Mouse (Mus musculus) ES-Bruce4 (cell line): ENCODE results near the gene Fars2.

Source experiments
- CTCF ChIP-seq: IDR thresholded peaks from one replicate; pipeline ENCODE4 v1.8.1; 2011; ENCODE audit warnings: low read depth, low read length
- EP300 ChIP-seq: IDR thresholded peaks from 2 replicates; pipeline ENCODE4 v1.6.1; 2011; ENCODE audit warnings: low read depth, low read length; ENCODE audit not compliant: insufficient read depth

DNA sequence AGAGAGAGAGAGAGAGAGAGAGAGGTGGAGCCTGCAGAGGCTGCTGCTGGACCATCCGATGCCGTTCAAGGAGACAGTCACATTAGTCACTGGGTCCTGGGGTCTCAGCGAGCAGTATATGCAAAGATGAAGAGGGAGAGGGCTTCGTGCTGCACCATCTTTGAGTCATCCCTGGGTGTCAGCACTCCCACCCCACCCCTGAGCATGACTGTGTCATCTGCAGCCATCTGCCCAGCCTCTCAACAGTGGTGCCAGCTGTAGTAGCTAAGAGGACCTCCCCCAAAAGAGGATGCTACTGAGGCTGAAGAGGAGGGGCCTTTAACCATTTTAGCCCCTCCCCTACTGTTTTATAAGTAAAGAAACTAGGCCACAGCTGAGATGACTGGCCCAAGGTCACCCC, 459.6 kb downstream of the Fars2 start:
- TF ChIP-seq CTCF (no peak), EP300 (no peak)
